Mouse (Mus musculus): ENCODE data around the gene Trafd1.

DNA sequence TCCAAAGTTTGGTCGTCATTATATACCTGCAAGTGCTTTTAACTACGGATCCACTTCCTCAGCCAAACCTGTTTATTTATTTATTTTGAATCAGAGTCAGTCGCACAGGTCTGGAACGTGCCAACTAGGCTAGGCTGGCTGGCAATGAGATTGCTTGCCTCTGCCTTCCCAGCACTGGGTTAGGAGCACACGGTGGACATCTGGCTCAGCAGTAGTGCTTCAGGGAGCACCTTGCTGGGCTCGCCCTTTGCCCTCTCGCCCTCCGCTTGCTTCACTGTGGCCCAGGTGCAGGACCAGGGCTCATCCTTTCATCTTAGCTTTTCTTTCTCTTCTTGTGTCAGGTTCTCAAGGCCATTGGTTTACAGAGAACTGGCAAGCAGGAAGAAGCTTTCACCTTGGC is 22.4 kb upstream of the Trafd1 start:
- TF ChIP-seq CTCF (IDR thresholded peaks at IDR 0.05; ENCODE audit: low read depth, low read length) (no peak), GATA2 (IDR thresholded peaks at IDR 0.05; ENCODE audit: borderline replicate concordance, low read depth, low read length) (no peak)

Data from G1E (cell line).